Comparison of ENCODE assay signal across 8 mouse cellular contexts in the genomic region with DNA sequence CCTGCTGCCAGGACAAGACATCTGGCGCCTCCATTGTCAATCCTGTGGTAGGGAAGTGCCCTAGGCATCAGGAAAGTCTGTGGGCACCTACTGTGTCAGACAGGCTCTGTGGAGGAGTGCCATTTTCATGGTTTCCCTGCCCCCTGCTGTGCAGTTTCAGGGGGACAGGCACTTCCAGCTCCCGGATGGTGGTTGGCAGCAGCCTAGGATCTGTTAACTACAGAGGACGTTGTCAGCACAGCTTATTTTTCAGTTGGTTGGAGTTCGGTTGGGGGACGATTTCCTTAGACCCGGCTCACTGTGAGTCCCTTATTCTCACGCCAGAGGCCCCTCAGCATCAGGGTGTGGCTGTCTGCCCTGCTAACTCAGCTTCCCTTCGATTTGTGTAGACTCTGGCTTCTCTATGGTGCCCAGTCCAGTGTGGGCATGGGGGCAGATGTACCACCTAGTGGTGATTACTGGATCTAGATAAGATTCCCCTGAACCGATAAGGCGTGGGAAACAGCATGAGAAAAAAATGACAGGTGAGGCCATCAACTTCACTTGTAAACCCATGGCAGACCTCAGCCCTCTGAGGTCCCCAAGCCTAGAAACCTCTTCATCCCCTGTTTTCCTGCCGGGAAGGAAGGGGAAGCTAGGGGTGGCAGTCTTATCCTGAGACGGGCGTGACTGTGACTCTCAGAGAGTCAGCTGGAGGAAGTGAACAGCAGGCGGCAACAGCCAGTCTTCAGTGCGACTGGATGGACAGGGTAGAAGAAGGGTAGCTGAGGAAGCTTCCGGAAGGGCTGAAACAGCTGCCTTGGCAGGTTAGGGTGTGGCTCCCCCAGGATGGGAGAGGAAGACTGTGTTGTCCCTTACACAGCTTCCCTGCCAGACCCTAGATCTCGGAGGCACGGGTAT. TPM values are rescaled to one million over a fixed set of nuclear protein-coding genes. Genes with fewer than 3 reads are reported as not detected.
A peak's percentile ranks its signal among the peaks of the same experiment; 100 is the strongest.
DNase-seq lines count a peak whose midpoint lies in the region; ATAC-seq and TF ChIP-seq lines count a peak whose summit lies in the region.

No protein-coding gene starts in this region.

- no peaks in the 10 kb centered on the region for H3K27me3 ChIP-seq in midbrain, embryonic 10.5 days (ENCODE audit: low read depth, poor library complexity, severe bottlenecking)
- no peaks in the 10 kb centered on the region for H3K27me3 ChIP-seq in midbrain, embryonic 11.5 days (ENCODE audit: control insufficient read depth, insufficient read depth, low read length)
- H3K27me3 ChIP-seq in hindbrain, embryonic 12.5 days: no peaks in the 10 kb centered on the region
- no peaks in the 10 kb centered on the region for H3K27me3 ChIP-seq in liver, adult 2 months (ENCODE audit: control insufficient read depth, insufficient read depth, low read length)
- no peaks in the 10 kb centered on the region for H3K27me3 ChIP-seq in midbrain, postnatal 0 days (ENCODE audit: insufficient read depth, low read length)

- ATAC-seq in midbrain, embryonic 11.5 days (ENCODE audit: low FRiP score): no peak
- 0 out of 2 replicates have a peak, but pooled peaks have one; percentile 48 for ATAC-seq in hindbrain, embryonic 12.5 days (ENCODE audit: low FRiP score)
- ATAC-seq in midbrain, postnatal 0 days (ENCODE audit: low FRiP score): no peak

- TF ChIP-seq POLR2A in cortical plate, adult 2 months (IDR thresholded peaks at IDR 0.05; ENCODE audit: extremely low read depth, insufficient read depth, low read length): no peak
- no peak for TF ChIP-seq POLR2A in liver, adult 2 months (IDR thresholded peaks at IDR 0.05; ENCODE audit: extremely low read depth, insufficient read depth, low read length)

- TF ChIP-seq CTCF in cortical plate, adult 2 months (IDR thresholded peaks at IDR 0.05; ENCODE audit: extremely low read depth, insufficient read depth, low read length): peak; percentile 13; the same call in 1 of the 2 replicates
- TF ChIP-seq CTCF in liver, adult 2 months (IDR thresholded peaks at IDR 0.05; ENCODE audit: low read depth, low read length): peak; percentile 55
- TF ChIP-seq CTCF in midbrain, postnatal 0 days (IDR thresholded peaks at IDR 0.05): peak; percentile 34; the same call in 1 of the 2 replicates

- intact Hi-C loops in gastrocnemius, postnatal 36 days (cut with DNase I): no loop called here

- no peak overlapping the region for H3K4me3 ChIP-seq in midbrain, embryonic 10.5 days
- no peak overlapping the region for H3K4me3 ChIP-seq in midbrain, embryonic 11.5 days (ENCODE audit: low read depth, low read length)
- no peak overlapping the region for H3K4me3 ChIP-seq in cortical plate, adult 2 months (ENCODE audit: insufficient read depth, low read length)
- H3K4me3 ChIP-seq in hindbrain, embryonic 12.5 days: no peak overlapping the region
- no peak overlapping the region for H3K4me3 ChIP-seq in liver, adult 2 months (ENCODE audit: insufficient read depth, low read depth, low read length)
- H3K4me3 ChIP-seq in midbrain, postnatal 0 days (ENCODE audit: low read depth, low read length): no peak overlapping the region

- DNase-seq in midbrain, embryonic 10.5 days (ENCODE audit: low spot score): no peak
- DNase-seq in midbrain, embryonic 11.5 days (ENCODE audit: low spot score, missing footprints): no peak
- DNase-seq in liver, adult 2 months (ENCODE audit: extremely low read depth, low read depth, low spot score): no peak
- DNase-seq in midbrain, postnatal 0 days (ENCODE audit: low spot score): peak; percentile 62
- DNase-seq in gastrocnemius, postnatal 36 days: no peak
- DNase-seq in gastrocnemius, adult 18-20 months (ENCODE audit: low spot score): no peak

- peak overlapping the region; percentile 74; the same call in 1 of the 2 replicates for H3K27ac ChIP-seq in midbrain, embryonic 10.5 days (replicated peaks)
- no peak overlapping the region; the same call in 1 of the 2 replicates for H3K27ac ChIP-seq in midbrain, embryonic 11.5 days (ENCODE audit: low read depth, low read length)
- 0 out of 2 replicates have a peak overlapping the region, but pooled peaks have one; percentile 95 for H3K27ac ChIP-seq in cortical plate, adult 2 months (ENCODE audit: insufficient read depth, low read length)
- H3K27ac ChIP-seq in hindbrain, embryonic 12.5 days: peak overlapping the region; percentile 30; the same call in 1 of the 2 replicates
- H3K27ac ChIP-seq in liver, adult 2 months (replicated peaks; ENCODE audit: insufficient read depth, low read depth, low read length): peak overlapping the region; percentile 84
- no peak overlapping the region for H3K27ac ChIP-seq in midbrain, postnatal 0 days (ENCODE audit: low read depth, low read length)

- peaks cover 40% of the 10 kb centered on the region for H3K79me2 ChIP-seq in liver, adult 2 months (ENCODE audit: control insufficient read depth, insufficient read depth, low read length)

- WGBS in midbrain, embryonic 10.5 days: 59% methylated on average over 18 of the region's 18 CpGs
- 65% methylated on average over 18 of the region's 18 CpGs for WGBS in midbrain, embryonic 11.5 days
- 54% methylated on average over 18 of the region's 18 CpGs for WGBS in hindbrain, embryonic 12.5 days
- 44% methylated on average over 18 of the region's 18 CpGs for WGBS in liver, adult 2 months
- WGBS in midbrain, postnatal 0 days: 55% methylated on average over 18 of the region's 18 CpGs

- peaks cover 48% of the 10 kb centered on the region for H3K4me1 ChIP-seq in midbrain, embryonic 10.5 days
- H3K4me1 ChIP-seq in midbrain, embryonic 11.5 days (ENCODE audit: control insufficient read depth, insufficient read depth, low read length): peaks cover 12% of the 10 kb centered on the region
- H3K4me1 ChIP-seq in cortical plate, adult 2 months (ENCODE audit: control insufficient read depth, insufficient read depth, low read length): peaks cover 20% of the 10 kb centered on the region
- peaks cover 48% of the 10 kb centered on the region for H3K4me1 ChIP-seq in hindbrain, embryonic 12.5 days
- H3K4me1 ChIP-seq in liver, adult 2 months (ENCODE audit: control insufficient read depth, insufficient read depth, low read length): peaks cover 62% of the 10 kb centered on the region
- H3K4me1 ChIP-seq in midbrain, postnatal 0 days (ENCODE audit: insufficient read depth, low read length): 0 out of 2 replicates have a peak, but pooled peaks cover 11% of the 10 kb centered on the region

- no peak overlapping the region for H3K4me2 ChIP-seq in midbrain, embryonic 11.5 days
- H3K4me2 ChIP-seq in hindbrain, embryonic 12.5 days (replicated peaks): 0 out of 2 replicates have a peak overlapping the region, but pooled peaks have one; percentile 9
- no peak overlapping the region for H3K4me2 ChIP-seq in midbrain, postnatal 0 days (ENCODE audit: low read depth, low read length, poor library complexity, severe bottlenecking)

- H3K9ac ChIP-seq in midbrain, embryonic 11.5 days (ENCODE audit: low read length): no peak overlapping the region
- no peak overlapping the region for H3K9ac ChIP-seq in hindbrain, embryonic 12.5 days
- H3K9ac ChIP-seq in liver, adult 2 months (ENCODE audit: low read depth, low read length): peak overlapping the region; percentile 66
- H3K9ac ChIP-seq in midbrain, postnatal 0 days (replicated peaks; ENCODE audit: low read length, poor library complexity, severe bottlenecking): no peak overlapping the region

- H3K9me3 ChIP-seq in midbrain, embryonic 10.5 days (replicated peaks): no peaks in the 10 kb centered on the region
- no peaks in the 10 kb centered on the region for H3K9me3 ChIP-seq in midbrain, embryonic 11.5 days (ENCODE audit: control insufficient read depth, low read length)
- no peaks in the 10 kb centered on the region for H3K9me3 ChIP-seq in hindbrain, embryonic 12.5 days (replicated peaks)
- H3K9me3 ChIP-seq in midbrain, postnatal 0 days (ENCODE audit: low read length): no peaks in the 10 kb centered on the region

- peaks cover 33% of the 10 kb centered on the region for H3K36me3 ChIP-seq in midbrain, embryonic 10.5 days
- no peaks in the 10 kb centered on the region for H3K36me3 ChIP-seq in midbrain, embryonic 11.5 days (ENCODE audit: control insufficient read depth, insufficient read depth, low read length)
- H3K36me3 ChIP-seq in hindbrain, embryonic 12.5 days: peaks cover 16% of the 10 kb centered on the region; the same call in 1 of the 2 replicates
- H3K36me3 ChIP-seq in liver, adult 2 months (ENCODE audit: control insufficient read depth, insufficient read depth, low read length): no peaks in the 10 kb centered on the region
- H3K36me3 ChIP-seq in midbrain, postnatal 0 days (ENCODE audit: insufficient read depth, low read length): peaks cover 9% of the 10 kb centered on the region; the same call in 1 of the 2 replicates

RNA-seq across cellular contexts. Expression of gene Gm10277, which starts 3.5 kb away (rescaled TPM):
- polyA plus RNA-seq in midbrain, embryonic 10.5 days (2016; fragmentation: Nextera tagmentation; extraction: Ambion mirVana): 1.4 and 1.5 TPM in 2 replicates
- 0.65 and 0.79 TPM in 2 replicates for polyA plus RNA-seq in midbrain, embryonic 11.5 days (2014; fragmentation: Nextera tagmentation; extraction: Ambion mirVana)
- polyA plus RNA-seq in cortical plate, adult 2 months (2012; rRNA removed): not detected in 2 replicates
- polyA plus RNA-seq in hindbrain, embryonic 12.5 days (2016; fragmentation: Nextera tagmentation; extraction: Ambion mirVana): 2.7 and 2.9 TPM in 2 replicates
- total RNA-seq in liver, adult 2 months (2014; rRNA removed): not detected in 2 replicates
- not detected in 2 replicates for polyA plus RNA-seq in liver, adult 2 months (2012; rRNA removed)
- total RNA-seq in midbrain, postnatal 0 days (2014; rRNA removed): not detected in 2 replicates
- 0.44 and 1.0 TPM in 2 replicates for polyA plus RNA-seq in midbrain, postnatal 0 days (2015; fragmentation: Nextera tagmentation; extraction: Ambion mirVana)
- not detected for total RNA-seq in gastrocnemius, postnatal 36 days (2021)
- total RNA-seq in gastrocnemius, adult 18-20 months (2021): not detected

RNA-seq across cellular contexts. Expression of gene Myo18a, which starts 21.0 kb away (rescaled TPM):
- polyA plus RNA-seq in midbrain, embryonic 10.5 days (2016; fragmentation: Nextera tagmentation; extraction: Ambion mirVana): 24.6 and 38.7 TPM in 2 replicates
- polyA plus RNA-seq in midbrain, embryonic 11.5 days (2014; fragmentation: Nextera tagmentation; extraction: Ambion mirVana): 22.6 and 23.8 TPM in 2 replicates
- 72.7 and 73.3 TPM in 2 replicates for polyA plus RNA-seq in cortical plate, adult 2 months (2012; rRNA removed)
- 55.9 and 58.9 TPM in 2 replicates for polyA plus RNA-seq in hindbrain, embryonic 12.5 days (2016; fragmentation: Nextera tagmentation; extraction: Ambion mirVana)
- total RNA-seq in liver, adult 2 months (2014; rRNA removed): 28.6 and 33.7 TPM in 2 replicates
- 33.8 and 42.0 TPM in 2 replicates for polyA plus RNA-seq in liver, adult 2 months (2012; rRNA removed)
- 74.2 and 82.0 TPM in 2 replicates for total RNA-seq in midbrain, postnatal 0 days (2014; rRNA removed)
- polyA plus RNA-seq in midbrain, postnatal 0 days (2015; fragmentation: Nextera tagmentation; extraction: Ambion mirVana): 30.4 and 35.0 TPM in 2 replicates
- total RNA-seq in gastrocnemius, postnatal 36 days (2021): 100 to 1,000 TPM; 331 to 334 TPM
- total RNA-seq in gastrocnemius, adult 18-20 months (2021): 100 to 1,000 TPM; 309 to 319 TPM

RNA-seq across cellular contexts. Expression of gene Cryba1, which starts 58.9 kb away (rescaled TPM):
- polyA plus RNA-seq in midbrain, embryonic 10.5 days (2016; fragmentation: Nextera tagmentation; extraction: Ambion mirVana): 1.9 and 2.0 TPM in 2 replicates
- 2.3 and 2.7 TPM in 2 replicates for polyA plus RNA-seq in midbrain, embryonic 11.5 days (2014; fragmentation: Nextera tagmentation; extraction: Ambion mirVana)
- polyA plus RNA-seq in cortical plate, adult 2 months (2012; rRNA removed): not detected in 2 replicates
- 2.8 and 3.5 TPM in 2 replicates for polyA plus RNA-seq in hindbrain, embryonic 12.5 days (2016; fragmentation: Nextera tagmentation; extraction: Ambion mirVana)
- not detected in 2 replicates for total RNA-seq in liver, adult 2 months (2014; rRNA removed)
- polyA plus RNA-seq in liver, adult 2 months (2012; rRNA removed): not detected in 2 replicates
- total RNA-seq in midbrain, postnatal 0 days (2014; rRNA removed): not detected in 2 replicates
- 0.21 TPM in 1 of 2 replicates, not detected in the other for polyA plus RNA-seq in midbrain, postnatal 0 days (2015; fragmentation: Nextera tagmentation; extraction: Ambion mirVana)
- total RNA-seq in gastrocnemius, postnatal 36 days (2021): not detected
- total RNA-seq in gastrocnemius, adult 18-20 months (2021): not detected

Comparison
In these comparisons a context has a peak if more than half of its experiments do, and no peak if none do; other contexts are left out.
1. H3K27ac ChIP-seq: peak in midbrain, embryonic 10.5 days (single experiment), cortical plate, adult 2 months (single experiment), hindbrain, embryonic 12.5 days (single experiment) and liver, adult 2 months (single experiment); none in midbrain, embryonic 11.5 days (single experiment) and midbrain, postnatal 0 days (single experiment).
2. Peak in every context shown above with its lines, with median percentiles within 50 percentile points of each other: CTCF ChIP-seq.